Mouse (Mus musculus): ENCODE measurements at regions not wholly inside any gene's neighbourhood (a gene's known extent, or its start where the extent isn't known, plus 50 kb on each side); places are given as distances from the start of the nearest gene placed in this dataset.
A peak's percentile ranks its signal among the peaks of the same experiment; 100 is the strongest.

GRCm38 (mm10) chr4:37566226-37566625 lies 614.7 kb upstream of the Lingo2 start:
- Histone ChIP-seq H3K4me3 (ENCODE audit: low read depth, low read length) (no peak overlapping the region), H3K9ac (replicated peaks; ENCODE audit: low read length) (no peak overlapping the region), H3K4me2 (ENCODE audit: low read depth, low read length) (no peak overlapping the region), H3K27ac (replicated peaks; ENCODE audit: low read depth, low read length) (no peak overlapping the region), H3K9me3 (replicated peaks; ENCODE audit: control insufficient read depth, low read length) (no peaks in the 10 kb centered on the region), H3K4me1 (ENCODE audit: control insufficient read depth, insufficient read depth, low read length) (no peaks in the 10 kb centered on the region), H3K36me3 (replicated peaks; ENCODE audit: control insufficient read depth, insufficient read depth, low read depth, low read length) (no peaks in the 10 kb centered on the region), H3K27me3 (ENCODE audit: control insufficient read depth, insufficient read depth, low read length) (no peaks in the 10 kb centered on the region)
- DNase-seq (ENCODE audit: low spot score) = no peak
- ATAC-seq (replicated peaks; ENCODE audit: insufficient number of reproducible peaks, low FRiP score, low TSS enrichment, low read depth) = no peak
- 85% methylated on average over 1 of the region's 1 CpGs for WGBS

GRCm38 (mm10) chr4:37560209-37560608 lies 608.7 kb upstream of the Lingo2 start:
- Histone ChIP-seq H3K4me3 (ENCODE audit: low read depth, low read length) (no peak overlapping the region), H3K36me3 (replicated peaks; ENCODE audit: control insufficient read depth, insufficient read depth, low read depth, low read length) (no peaks in the 10 kb centered on the region), H3K4me1 (ENCODE audit: control insufficient read depth, insufficient read depth, low read length) (no peaks in the 10 kb centered on the region), H3K27ac (replicated peaks; ENCODE audit: low read depth, low read length) (no peak overlapping the region), H3K9ac (replicated peaks; ENCODE audit: low read length) (no peak overlapping the region), H3K4me2 (ENCODE audit: low read depth, low read length) (no peak overlapping the region), H3K27me3 (ENCODE audit: control insufficient read depth, insufficient read depth, low read length) (no peaks in the 10 kb centered on the region), H3K9me3 (replicated peaks; ENCODE audit: control insufficient read depth, low read length) (no peaks in the 10 kb centered on the region)
- DNase-seq (ENCODE audit: low spot score) (peak; percentile 32), ATAC-seq (replicated peaks; ENCODE audit: insufficient number of reproducible peaks, low FRiP score, low TSS enrichment, low read depth) (no peak)

DNA sequence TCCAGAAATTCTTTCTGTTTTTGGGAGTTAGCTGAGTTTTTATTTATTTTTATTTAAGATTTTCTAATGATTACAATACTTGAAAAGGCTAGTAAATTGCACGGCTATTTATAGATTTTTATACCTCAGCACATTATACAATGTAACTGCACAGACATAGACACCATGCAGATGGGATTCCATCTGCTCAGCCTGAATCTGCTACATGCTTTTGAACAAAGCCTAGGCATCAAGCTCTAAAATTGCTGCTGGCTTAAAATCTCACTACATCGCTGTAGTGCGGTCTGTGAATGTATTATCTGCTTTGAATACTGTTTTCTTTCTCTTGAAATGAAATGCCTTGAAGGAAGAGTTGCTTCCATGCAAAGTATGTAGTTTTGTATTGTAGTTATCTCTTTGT lies 594.5 kb upstream of the Lingo2 start:
- no peaks in the 10 kb centered on the region for H3K9me3 ChIP-seq (replicated peaks; ENCODE audit: control insufficient read depth, low read length)
- H3K36me3 ChIP-seq (replicated peaks; ENCODE audit: control insufficient read depth, insufficient read depth, low read depth, low read length) = no peaks in the 10 kb centered on the region
- H3K27ac ChIP-seq (replicated peaks; ENCODE audit: low read depth, low read length) = no peak overlapping the region
- no peak overlapping the region for H3K4me2 ChIP-seq (ENCODE audit: low read depth, low read length)
- H3K9ac ChIP-seq (replicated peaks; ENCODE audit: low read length) = no peak overlapping the region
- WGBS = 92% methylated on average over 3 of the region's 3 CpGs
- no peak for ATAC-seq (replicated peaks; ENCODE audit: insufficient number of reproducible peaks, low FRiP score, low TSS enrichment, low read depth)
- DNase-seq (ENCODE audit: low spot score) = no peak
- H3K4me3 ChIP-seq (ENCODE audit: low read depth, low read length) = no peak overlapping the region
- no peaks in the 10 kb centered on the region for H3K4me1 ChIP-seq (ENCODE audit: control insufficient read depth, insufficient read depth, low read length)
- no peaks in the 10 kb centered on the region for H3K27me3 ChIP-seq (ENCODE audit: control insufficient read depth, insufficient read depth, low read length)

- Histone ChIP-seq H3K4me2 (ENCODE audit: low read depth, low read length) (no peak overlapping the region), H3K36me3 (replicated peaks; ENCODE audit: control insufficient read depth, insufficient read depth, low read depth, low read length) (no peaks in the 10 kb centered on the region), H3K9ac (replicated peaks; ENCODE audit: low read length) (no peak overlapping the region), H3K9me3 (replicated peaks; ENCODE audit: control insufficient read depth, low read length) (no peaks in the 10 kb centered on the region), H3K27me3 (ENCODE audit: control insufficient read depth, insufficient read depth, low read length) (no peaks in the 10 kb centered on the region), H3K4me1 (ENCODE audit: control insufficient read depth, insufficient read depth, low read length) (no peaks in the 10 kb centered on the region), H3K27ac (replicated peaks; ENCODE audit: low read depth, low read length) (no peak overlapping the region), H3K4me3 (ENCODE audit: low read depth, low read length) (no peak overlapping the region)
- DNase-seq (ENCODE audit: low spot score) (no peak), ATAC-seq (replicated peaks; ENCODE audit: insufficient number of reproducible peaks, low FRiP score, low TSS enrichment, low read depth) (no peak)
- WGBS = 83% methylated on average over 4 of the region's 4 CpGs
These were observed 556.2 kb upstream of the Lingo2 start for GRCm38 (mm10) chr4:37507732-37508131.

Measured in embryonic facial prominence, embryonic 11.5 days (tissue).